Mouse (Mus musculus): ENCODE measurements at regions not wholly inside any gene's neighbourhood (a gene's known extent, or its start where the extent isn't known, plus 50 kb on each side); places are given as distances from the start of the nearest gene placed in this dataset.
A peak's percentile ranks its signal among the peaks of the same experiment; 100 is the strongest.

DNA sequence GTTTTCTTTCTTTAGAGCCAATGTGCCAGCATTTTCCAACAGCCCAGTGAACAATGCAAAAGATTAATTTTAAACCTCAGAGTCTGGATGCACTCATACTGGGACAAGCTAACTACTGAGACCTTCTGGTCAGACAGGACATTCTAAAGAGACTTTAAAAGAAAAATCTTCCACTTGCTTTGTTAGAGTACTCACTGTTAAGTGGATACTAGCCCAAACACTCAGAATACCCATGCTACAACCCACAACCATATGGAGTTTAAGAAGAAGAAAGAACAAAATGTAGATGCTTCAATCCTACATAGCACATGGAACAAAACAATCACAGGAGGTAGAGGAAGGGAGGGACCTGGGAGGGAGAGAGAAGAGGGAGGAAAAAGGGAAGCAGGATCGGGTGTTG, 167.3 kb upstream of the Slc35b3 start:
- no peak for DNase-seq (ENCODE audit: low spot score in 2 of 2)

DNA sequence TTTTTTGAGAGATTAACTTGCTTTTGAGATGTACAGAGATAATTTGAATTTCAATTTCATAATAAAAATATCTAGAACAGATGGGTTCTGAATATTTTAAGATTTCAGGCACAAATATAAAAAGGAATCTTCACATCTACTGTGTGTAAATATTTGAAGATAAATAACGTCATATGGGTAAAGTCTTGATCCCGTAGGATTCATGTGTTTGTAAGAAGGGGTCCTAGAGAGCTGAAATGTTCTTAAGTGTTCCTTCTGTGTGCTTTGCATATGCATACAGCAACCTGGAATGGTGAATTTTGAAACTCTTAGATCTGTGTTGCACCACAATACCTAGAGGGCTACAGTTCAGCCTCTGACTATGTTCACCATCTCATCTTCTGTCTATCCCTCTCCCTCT, 131.4 kb upstream of the Slc35b3 start:
- no peak for DNase-seq (ENCODE audit: low spot score in 2 of 2)

DNA sequence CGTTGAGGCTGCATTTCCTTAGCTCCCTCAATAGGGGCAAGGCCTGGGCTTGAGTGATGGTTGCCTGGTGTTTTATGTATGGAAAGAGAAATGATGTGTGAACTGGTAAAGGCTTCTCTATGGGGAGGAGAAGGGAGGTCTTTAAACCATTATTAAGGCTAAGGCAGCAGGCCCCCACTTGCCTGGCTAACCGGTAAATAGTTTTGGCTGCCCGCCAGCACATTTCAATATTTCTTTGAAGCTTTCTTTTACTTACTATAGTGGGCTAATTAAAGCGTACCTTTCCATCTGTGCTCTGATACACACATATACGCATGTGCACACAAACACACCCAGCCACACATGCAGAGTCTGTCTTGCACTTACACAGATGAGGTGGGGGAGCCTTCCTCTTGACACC, 123.9 kb upstream of the Slc35b3 start:
- no peak for DNase-seq (ENCODE audit: low spot score in 2 of 2)

DNA sequence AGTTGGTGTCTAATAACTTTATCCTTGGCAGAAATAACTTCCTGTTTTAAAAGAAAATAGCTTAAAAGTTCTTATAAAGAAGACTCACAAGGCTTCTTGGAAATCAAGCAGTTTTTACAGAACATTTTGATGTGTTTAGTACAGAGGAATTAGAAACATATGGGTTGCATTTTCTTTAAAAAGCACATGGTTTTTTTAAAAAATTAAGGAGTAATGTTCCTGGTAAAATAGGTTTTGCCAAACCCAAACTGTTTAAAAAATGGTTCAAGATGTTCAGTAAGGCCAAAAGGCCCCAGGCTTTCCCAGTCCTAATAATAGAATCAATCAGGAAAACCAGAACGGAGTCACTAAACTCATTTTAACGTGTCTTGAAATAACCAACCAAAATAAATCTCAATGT, 113.5 kb upstream of the Slc35b3 start:
- DNase-seq (ENCODE audit: low spot score in 2 of 2): no peak

DNA sequence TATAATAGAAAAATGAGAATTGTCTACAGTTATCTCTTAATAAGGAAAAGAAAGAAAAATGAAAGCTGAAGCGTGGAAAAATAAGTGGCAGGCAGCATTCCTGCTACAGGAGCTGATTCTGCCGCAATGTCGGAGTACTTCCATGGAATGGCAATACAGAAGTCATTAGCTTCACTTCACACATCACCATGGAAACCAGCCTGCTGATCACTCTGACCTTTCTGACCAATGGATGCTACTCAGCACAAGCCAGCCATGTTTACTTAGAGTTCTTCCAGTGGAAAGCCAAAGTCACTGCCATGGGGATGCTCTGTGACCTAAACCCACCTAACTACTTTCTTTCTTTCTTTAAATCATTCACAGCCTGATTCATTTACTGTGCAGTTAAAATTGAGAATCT, 71.6 kb upstream of the Slc35b3 start:
- DNase-seq (ENCODE audit: low spot score in 2 of 2): no peak

DNA sequence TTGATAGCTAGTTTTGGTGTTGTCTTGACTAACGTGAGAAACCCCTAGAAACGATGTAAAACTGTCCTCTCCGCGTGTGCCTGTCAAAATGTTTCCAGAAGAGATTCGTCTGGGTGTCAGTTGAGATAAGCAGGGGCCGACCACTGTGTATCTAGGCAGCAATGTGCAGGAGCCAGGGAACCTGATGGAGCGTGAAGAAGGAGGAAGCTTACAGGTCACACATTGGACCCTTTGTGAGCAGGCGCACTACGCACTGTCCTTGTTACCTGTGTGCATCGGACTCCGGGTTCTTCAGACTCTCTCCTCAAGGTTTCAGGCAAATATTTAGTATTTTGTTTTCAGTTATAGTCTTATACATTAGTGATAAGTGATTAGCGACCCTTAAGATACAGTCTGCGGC, 59.5 kb upstream of the Slc35b3 start:
- no peak for DNase-seq (ENCODE audit: low spot score in 2 of 2)

DNA sequence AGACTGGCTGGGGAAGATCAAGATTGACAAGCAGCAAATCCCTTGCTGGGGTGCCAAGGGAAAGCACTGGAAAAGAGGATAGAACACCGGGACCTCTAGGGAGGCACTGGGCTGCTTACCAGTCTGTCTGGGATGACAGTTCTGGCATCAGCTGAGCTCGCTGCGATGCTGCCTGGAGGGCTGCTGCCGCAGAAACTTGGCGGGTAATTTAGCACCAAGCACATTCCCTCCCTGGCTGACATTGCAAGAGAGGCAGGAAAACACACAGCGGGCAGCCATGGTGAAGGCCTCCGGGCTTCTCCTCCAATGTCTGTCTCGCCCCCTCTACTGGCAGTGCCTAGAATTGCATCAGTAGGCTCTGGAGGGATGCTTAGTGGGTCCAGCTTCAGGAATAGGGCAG, 51.0 kb upstream of the Slc35b3 start:
- DNase-seq (ENCODE audit: low spot score in 2 of 2): peak; percentile 58 to 71

All from frontal cortex, postnatal 25 days (tissue).